Mouse (Mus musculus): ENCODE data around the gene Nup107. TPM values are rescaled to one million over a fixed set of nuclear protein-coding genes. Genes with fewer than 3 reads are reported as not detected.
A peak's percentile ranks its signal among the peaks of the same experiment; 100 is the strongest.
"Not testable (repeated sequence)": the region's sequence is repeated elsewhere in the genome, so short reads cannot be mapped to it uniquely, and the experiment has no call there.

The Nup107 gene
- polyA plus RNA-seq, 1 experiment, result 1.0 TPM

DNA sequence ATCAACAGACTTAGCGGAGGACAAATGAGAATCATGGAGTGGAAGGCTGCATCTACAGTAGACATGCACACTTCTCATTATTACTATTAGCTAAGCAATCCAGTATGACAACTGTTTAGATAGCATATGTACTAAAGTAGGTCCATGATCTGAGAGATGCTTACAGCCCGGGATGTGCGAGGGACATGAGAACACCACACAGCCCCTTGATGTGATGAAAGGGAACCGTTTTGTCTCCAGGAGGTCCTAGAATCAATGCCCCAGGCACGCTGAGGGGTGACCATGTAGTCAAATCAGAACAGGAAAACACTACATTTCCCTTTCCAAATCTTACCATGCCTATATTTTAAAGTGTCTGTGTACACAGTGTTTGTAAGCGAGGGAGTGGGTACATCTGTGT is 40.8 kb downstream of the Nup107 start:
- H3K4me1 ChIP-seq (ENCODE audit: control insufficient read depth), result peaks cover 3% of the 10 kb centered on the region
- no peak overlapping the region for H3K4me3 ChIP-seq (replicated peaks)
- peaks cover 7% of the 10 kb centered on the region for H3K9me3 ChIP-seq (ENCODE audit: control insufficient read depth, low read length)
- TF ChIP-seq TAL1 (IDR thresholded peaks at IDR 0.05; ENCODE audit: low read length) (no peak), GATA1 (IDR thresholded peaks at IDR 0.05; ENCODE audit: low read length) (no peak)
- peaks cover 78% of the 10 kb centered on the region for H3K36me3 ChIP-seq (ENCODE audit: control insufficient read depth)
- H3K27me3 ChIP-seq (ENCODE audit: control insufficient read depth), result no peaks in the 10 kb centered on the region

DNA sequence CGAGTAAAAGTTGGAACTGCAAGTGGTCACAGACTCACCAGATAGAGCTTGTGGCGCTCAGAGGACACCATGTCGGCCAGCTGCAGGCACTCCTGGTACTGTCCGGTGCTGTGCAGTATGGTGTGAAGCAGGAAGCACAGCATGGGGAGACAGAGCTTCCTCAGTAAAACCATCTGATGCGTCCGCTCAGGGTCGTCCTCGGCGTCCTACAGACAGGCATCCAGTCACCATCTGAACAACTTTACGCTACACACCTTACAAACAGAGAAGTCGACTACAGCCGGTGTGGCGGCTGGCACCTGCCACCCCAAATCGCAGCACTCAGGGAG is 41.3 kb downstream of the Nup107 start:
- peaks cover 73% of the 10 kb centered on the region for H3K36me3 ChIP-seq (ENCODE audit: control insufficient read depth)
- H3K4me3 ChIP-seq (replicated peaks), result no peak overlapping the region
- TF ChIP-seq GATA1 (IDR thresholded peaks at IDR 0.05; ENCODE audit: low read length) (no peak), TAL1 (IDR thresholded peaks at IDR 0.05; ENCODE audit: low read length) (no peak)
- H3K9me3 ChIP-seq (ENCODE audit: control insufficient read depth, low read length), result peaks cover 7% of the 10 kb centered on the region
- H3K27me3 ChIP-seq (ENCODE audit: control insufficient read depth), result no peaks in the 10 kb centered on the region
- H3K4me1 ChIP-seq (ENCODE audit: control insufficient read depth), result peaks cover 8% of the 10 kb centered on the region

DNA sequence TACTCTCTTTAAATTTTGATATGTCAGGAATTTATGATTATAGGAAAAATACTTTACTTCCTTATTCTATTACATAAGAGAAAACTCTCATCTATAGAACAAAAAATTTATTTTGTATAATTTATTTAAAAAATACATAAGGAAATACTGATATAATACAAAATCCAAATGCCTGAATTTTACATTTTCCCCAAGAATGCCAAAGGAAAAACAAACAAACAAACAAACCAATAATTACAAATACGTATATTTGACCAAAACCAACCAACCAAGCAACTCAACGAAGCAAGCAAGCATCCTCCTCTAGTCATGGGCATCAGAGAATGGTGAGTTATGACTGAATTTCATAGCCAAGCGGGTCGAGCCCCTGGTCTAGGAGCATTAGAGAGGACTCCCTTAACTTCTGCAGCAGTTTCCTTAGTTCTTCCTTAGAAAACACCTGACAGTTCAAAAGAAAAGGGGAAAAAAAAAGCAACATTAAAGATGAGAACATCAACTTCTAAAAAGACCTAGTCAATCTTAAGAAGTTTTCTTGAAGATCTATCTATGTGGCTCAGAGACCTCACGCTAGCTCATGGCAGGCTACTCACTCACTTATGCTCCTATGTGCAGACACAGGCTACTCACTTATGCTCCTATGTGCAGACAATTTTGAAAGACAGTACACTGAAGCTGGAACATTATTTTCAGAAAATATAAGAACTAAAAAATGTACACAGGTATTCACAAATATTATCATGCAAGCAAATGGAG is 41.8 kb downstream of the Nup107 start:
- H3K4me1 ChIP-seq (ENCODE audit: control insufficient read depth), result peaks cover 9% of the 10 kb centered on the region
- no peaks in the 10 kb centered on the region for H3K27me3 ChIP-seq (ENCODE audit: control insufficient read depth)
- no peak overlapping the region for H3K4me3 ChIP-seq (replicated peaks)
- peaks cover 7% of the 10 kb centered on the region for H3K9me3 ChIP-seq (ENCODE audit: control insufficient read depth, low read length)
- TF ChIP-seq GATA1 (IDR thresholded peaks at IDR 0.05; ENCODE audit: low read length), result no peak
- no peak for TF ChIP-seq TAL1 (IDR thresholded peaks at IDR 0.05; ENCODE audit: low read length)
- peaks cover 68% of the 10 kb centered on the region for H3K36me3 ChIP-seq (ENCODE audit: control insufficient read depth)

GRCm38 (mm10) chr10:117749787-117750343 is 42.6 kb downstream of the Nup107 start:
- Histone ChIP-seq H3K4me1 (ENCODE audit: control insufficient read depth) (peaks cover 16% of the 10 kb centered on the region), H3K4me3 (replicated peaks) (no peak overlapping the region), H3K36me3 (ENCODE audit: control insufficient read depth) (peaks cover 59% of the 10 kb centered on the region), H3K27me3 (ENCODE audit: control insufficient read depth) (peaks cover 7% of the 10 kb centered on the region), H3K9me3 (ENCODE audit: control insufficient read depth, low read length) (peaks cover 7% of the 10 kb centered on the region)
- TF ChIP-seq GATA1 (IDR thresholded peaks at IDR 0.05; ENCODE audit: low read length) (no peak), TAL1 (IDR thresholded peaks at IDR 0.05; ENCODE audit: low read length) (no peak)

GRCm38 (mm10) chr10:117749050-117749686 is 43.3 kb downstream of the Nup107 start:
- Histone ChIP-seq H3K36me3 (ENCODE audit: control insufficient read depth) (peaks cover 54% of the 10 kb centered on the region), H3K4me1 (ENCODE audit: control insufficient read depth) (peaks cover 16% of the 10 kb centered on the region), H3K27me3 (ENCODE audit: control insufficient read depth) (peaks cover 8% of the 10 kb centered on the region), H3K4me3 (replicated peaks) (no peak overlapping the region), H3K9me3 (ENCODE audit: control insufficient read depth, low read length) (peaks cover 7% of the 10 kb centered on the region)
- TF ChIP-seq GATA1 (IDR thresholded peaks at IDR 0.05; ENCODE audit: low read length), result no peak
- no peak for TF ChIP-seq TAL1 (IDR thresholded peaks at IDR 0.05; ENCODE audit: low read length)

GRCm38 (mm10) chr10:117748276-117749049 is 44.0 kb downstream of the Nup107 start:
- H3K4me3 ChIP-seq (replicated peaks), result no peak overlapping the region
- TF ChIP-seq GATA1 (IDR thresholded peaks at IDR 0.05; ENCODE audit: low read length) (no peak), TAL1 (IDR thresholded peaks at IDR 0.05; ENCODE audit: low read length) (no peak)
- peaks cover 16% of the 10 kb centered on the region for H3K4me1 ChIP-seq (ENCODE audit: control insufficient read depth)
- peaks cover 7% of the 10 kb centered on the region for H3K9me3 ChIP-seq (ENCODE audit: control insufficient read depth, low read length)
- H3K36me3 ChIP-seq (ENCODE audit: control insufficient read depth), result peaks cover 52% of the 10 kb centered on the region
- peaks cover 8% of the 10 kb centered on the region for H3K27me3 ChIP-seq (ENCODE audit: control insufficient read depth)

GRCm38 (mm10) chr10:117747711-117748110 is 44.8 kb downstream of the Nup107 start:
- no peak for TF ChIP-seq TAL1 (IDR thresholded peaks at IDR 0.05; ENCODE audit: low read length)
- no peak for TF ChIP-seq GATA1 (IDR thresholded peaks at IDR 0.05; ENCODE audit: low read length)
- Histone ChIP-seq H3K4me1 (ENCODE audit: control insufficient read depth) (peaks cover 16% of the 10 kb centered on the region), H3K36me3 (ENCODE audit: control insufficient read depth) (peaks cover 47% of the 10 kb centered on the region), H3K27me3 (ENCODE audit: control insufficient read depth) (peaks cover 8% of the 10 kb centered on the region), H3K4me3 (replicated peaks) (no peak overlapping the region), H3K9me3 (ENCODE audit: control insufficient read depth, low read length) (peaks cover 7% of the 10 kb centered on the region)

DNA sequence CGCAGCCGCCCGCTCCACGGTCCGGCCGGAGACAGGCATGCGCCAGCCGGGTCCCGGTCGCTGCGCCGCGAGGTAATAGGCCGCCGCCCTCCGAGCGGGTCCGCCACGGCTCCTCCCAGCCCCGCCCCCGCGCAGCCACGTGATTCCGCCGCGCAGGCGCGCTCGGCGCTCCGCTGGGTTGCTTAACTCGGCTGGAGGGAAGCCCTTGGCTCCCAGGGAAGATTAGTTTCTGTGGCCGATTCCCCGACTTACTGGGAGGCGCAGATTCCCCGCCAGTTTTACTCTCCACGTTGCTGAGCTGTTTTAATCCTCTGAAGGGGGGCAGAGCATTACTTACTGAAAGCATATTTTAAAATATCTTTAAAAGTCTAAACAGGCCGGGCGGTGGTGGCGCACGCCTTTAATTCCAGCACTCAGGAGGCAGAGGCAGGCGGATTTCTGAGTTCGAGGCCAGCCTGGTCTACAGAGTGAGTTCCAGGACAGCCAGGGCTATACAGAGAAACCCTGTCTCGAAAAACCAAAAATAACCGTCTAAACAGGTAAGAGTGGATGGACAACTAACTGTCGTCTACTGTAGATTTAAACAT is 46.1 kb downstream of the Nup107 start, which contains the start of gene Slc35e3:
TSS of gene Slc35e3 (minus strand) at position 69 of the 587 bp plus-strand sequence.
- peaks cover 8% of the 10 kb centered on the region for H3K27me3 ChIP-seq (ENCODE audit: control insufficient read depth)
- peaks cover 16% of the 10 kb centered on the region for H3K4me1 ChIP-seq (ENCODE audit: control insufficient read depth)
- peak within 1 kb of the TSS; percentile 64 for H3K4me3 ChIP-seq (replicated peaks)
- TF ChIP-seq GATA1 (IDR thresholded peaks at IDR 0.05; ENCODE audit: low read length) (no peak), TAL1 (IDR thresholded peaks at IDR 0.05; ENCODE audit: low read length) (no peak)
- peaks cover 36% of the 10 kb centered on the region for H3K36me3 ChIP-seq (ENCODE audit: control insufficient read depth)
- H3K9me3 ChIP-seq (ENCODE audit: control insufficient read depth, low read length), result peaks cover 7% of the 10 kb centered on the region

GRCm38 (mm10) chr10:117745570-117746296 is 46.8 kb downstream of the Nup107 start:
- not testable (repeated sequence) for H3K27me3 ChIP-seq (ENCODE audit: control insufficient read depth); H3K9me3 ChIP-seq (ENCODE audit: control insufficient read depth, low read length)
- Histone ChIP-seq H3K36me3 (ENCODE audit: control insufficient read depth) (peaks cover 29% of the 10 kb centered on the region), H3K4me3 (replicated peaks) (peak overlapping the region; percentile 64), H3K4me1 (ENCODE audit: control insufficient read depth) (peaks cover 16% of the 10 kb centered on the region)

Measured in erythroblast, embryonic 14.5 days (primary cell).